Mouse (Mus musculus): ENCODE results near the gene Mfsd7a.
"Not testable (repeated sequence)": the region's sequence is repeated elsewhere in the genome, so short reads cannot be mapped to it uniquely, and the experiment has no call there.

Gene Mfsd7a

GRCm38 (mm10) chr5:108448785-108449668 lies at the start of gene Mfsd7a:
Gene Mfsd7a, minus strand, starts transcription at chr5:108448891.
- DNase-seq (ENCODE audit: low spot score in 2 of 2) = peak; percentile 22 to 42

- not testable (repeated sequence) for DNase-seq (ENCODE audit: low spot score in 2 of 2)
Observed at GRCm38 (mm10) chr5:108486148-108486547, 37.5 kb upstream of the Mfsd7a start.

GRCm38 (mm10) chr5:108485239-108485638 lies 36.5 kb upstream of the Mfsd7a start:
- peak; percentile 27 to 45 for DNase-seq (ENCODE audit: low spot score in 2 of 2)

- no peak for DNase-seq (ENCODE audit: low spot score in 2 of 2)
Observed at GRCm38 (mm10) chr5:108483006-108483405, 34.3 kb upstream of the Mfsd7a start.

GRCm38 (mm10) chr5:108475977-108476376 lies 27.3 kb upstream of the Mfsd7a start:
- DNase-seq (ENCODE audit: low spot score in 2 of 2) = no peak

GRCm38 (mm10) chr5:108473737-108474136 lies 25.0 kb upstream of the Mfsd7a start:
- DNase-seq (ENCODE audit: low spot score in 2 of 2) = no peak

GRCm38 (mm10) chr5:108469617-108470016 lies 20.9 kb upstream of the Mfsd7a start:
- no peak for DNase-seq (ENCODE audit: low spot score in 2 of 2)

- DNase-seq (ENCODE audit: low spot score in 2 of 2) = no peak
Observed at GRCm38 (mm10) chr5:108466647-108467046, 18.0 kb upstream of the Mfsd7a start.

GRCm38 (mm10) chr5:108465131-108465891 lies 16.6 kb upstream of the Mfsd7a start:
- no peak for DNase-seq (ENCODE audit: low spot score in 2 of 2)

- DNase-seq (ENCODE audit: low spot score in 2 of 2) = no peak
Observed at GRCm38 (mm10) chr5:108462446-108462845, 13.8 kb upstream of the Mfsd7a start.

GRCm38 (mm10) chr5:108461082-108462065 lies 12.7 kb upstream of the Mfsd7a start, which contains the start of gene Pcgf3:
Gene Pcgf3, plus strand, starts transcription at chr5:108461232.
- DNase-seq (ENCODE audit: low spot score in 2 of 2) = peak; percentile 99

- no peak for DNase-seq (ENCODE audit: low spot score in 2 of 2)
Observed at GRCm38 (mm10) chr5:108460461-108460860, 11.8 kb upstream of the Mfsd7a start.

GRCm38 (mm10) chr5:108458706-108459105 lies 10.0 kb upstream of the Mfsd7a start:
- no peak for DNase-seq (ENCODE audit: low spot score in 2 of 2)

- no peak for DNase-seq (ENCODE audit: low spot score in 2 of 2)
Observed at GRCm38 (mm10) chr5:108454094-108454493, 5.4 kb upstream of the Mfsd7a start.

- no peak for DNase-seq (ENCODE audit: low spot score in 2 of 2)
Observed at GRCm38 (mm10) chr5:108452422-108452821, 3.7 kb upstream of the Mfsd7a start.

GRCm38 (mm10) chr5:108451611-108452010 lies 2.9 kb upstream of the Mfsd7a start:
- DNase-seq (ENCODE audit: low spot score in 2 of 2) = no peak

- no peak for DNase-seq (ENCODE audit: low spot score in 2 of 2)
Observed at GRCm38 (mm10) chr5:108450837-108451540, 2.3 kb upstream of the Mfsd7a start.

GRCm38 (mm10) chr5:108447857-108448256 lies 834 bp downstream of the Mfsd7a start:
- no peak for DNase-seq (ENCODE audit: low spot score in 2 of 2)

GRCm38 (mm10) chr5:108446973-108447372 lies 1.7 kb downstream of the Mfsd7a start:
- no peak for DNase-seq (ENCODE audit: low spot score in 2 of 2)

- DNase-seq (ENCODE audit: low spot score in 2 of 2) = no peak
Observed at GRCm38 (mm10) chr5:108436101-108436500, 12.6 kb downstream of the Mfsd7a start.

Measured in spleen, postnatal 36 days (tissue).